Mouse (Mus musculus) cerebellum, postnatal 10 days (tissue): ENCODE data around the gene Atg7.

Source experiments
- DNase-seq, 2 experiments: peaks; one replicate each; pipeline ENCODE4 v3.0.0; 2021; ENCODE audit warnings: mixed read lengths in 2 of 2

Atg7 gene

GRCm38 (mm10) chr6:114642601-114643528 lies at the start of gene Atg7:
TSS of gene Atg7 (plus strand) at chr6:114643097.
- DNase-seq = peak; percentile 97

GRCm38 (mm10) chr6:114614076-114614475 lies 28.8 kb upstream of the Atg7 start:
- peak; percentile 71 to 78 for DNase-seq

- peak; percentile 30 for DNase-seq
These were observed 9.0 kb upstream of the Atg7 start for GRCm38 (mm10) chr6:114633886-114634285.

DNA sequence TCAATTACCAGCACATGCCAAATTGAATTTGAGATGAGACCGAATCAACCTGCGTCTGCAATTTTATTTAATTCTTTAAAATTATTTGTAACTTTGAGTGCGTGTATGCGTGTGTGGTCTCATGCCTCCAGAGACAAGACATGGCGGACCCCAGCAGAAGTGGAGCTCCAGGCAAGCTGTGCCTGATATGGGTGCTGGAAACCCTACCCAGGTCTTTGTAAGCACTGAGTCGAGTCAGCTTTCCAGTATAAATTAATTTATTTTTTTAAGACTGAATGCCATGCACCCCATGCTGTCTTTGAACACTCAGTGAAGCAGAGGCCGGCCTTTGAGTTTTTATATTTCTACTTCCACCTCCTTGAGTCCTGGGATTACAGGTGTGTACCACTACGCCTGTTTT lies 819 bp downstream of the Atg7 start:
- peak in 1 of 2 experiments; percentile 14 for DNase-seq

GRCm38 (mm10) chr6:114644531-114644930 lies 1.6 kb downstream of the Atg7 start:
- no peak for DNase-seq

GRCm38 (mm10) chr6:114646201-114646600 lies 3.3 kb downstream of the Atg7 start:
- DNase-seq = no peak

DNA sequence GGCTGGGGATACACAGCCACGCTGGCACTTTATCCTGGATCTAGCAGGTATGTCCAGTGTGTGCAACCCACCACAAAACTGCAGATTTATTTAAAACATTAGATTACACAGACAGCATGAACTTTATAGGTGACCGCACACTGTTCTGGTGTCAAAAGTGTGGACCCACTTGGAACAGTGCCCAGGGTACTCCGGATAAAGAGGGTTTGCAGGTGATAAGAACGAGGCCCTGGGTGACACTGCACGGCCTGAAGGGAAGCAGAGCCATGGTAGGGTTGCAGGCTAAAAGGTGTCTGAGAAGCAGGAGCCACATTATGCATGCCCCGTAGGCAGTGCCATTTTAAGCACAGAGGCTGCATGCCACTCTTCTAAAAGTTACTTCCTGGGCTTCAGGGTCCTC lies 4.1 kb downstream of the Atg7 start:
- no peak for DNase-seq

DNA sequence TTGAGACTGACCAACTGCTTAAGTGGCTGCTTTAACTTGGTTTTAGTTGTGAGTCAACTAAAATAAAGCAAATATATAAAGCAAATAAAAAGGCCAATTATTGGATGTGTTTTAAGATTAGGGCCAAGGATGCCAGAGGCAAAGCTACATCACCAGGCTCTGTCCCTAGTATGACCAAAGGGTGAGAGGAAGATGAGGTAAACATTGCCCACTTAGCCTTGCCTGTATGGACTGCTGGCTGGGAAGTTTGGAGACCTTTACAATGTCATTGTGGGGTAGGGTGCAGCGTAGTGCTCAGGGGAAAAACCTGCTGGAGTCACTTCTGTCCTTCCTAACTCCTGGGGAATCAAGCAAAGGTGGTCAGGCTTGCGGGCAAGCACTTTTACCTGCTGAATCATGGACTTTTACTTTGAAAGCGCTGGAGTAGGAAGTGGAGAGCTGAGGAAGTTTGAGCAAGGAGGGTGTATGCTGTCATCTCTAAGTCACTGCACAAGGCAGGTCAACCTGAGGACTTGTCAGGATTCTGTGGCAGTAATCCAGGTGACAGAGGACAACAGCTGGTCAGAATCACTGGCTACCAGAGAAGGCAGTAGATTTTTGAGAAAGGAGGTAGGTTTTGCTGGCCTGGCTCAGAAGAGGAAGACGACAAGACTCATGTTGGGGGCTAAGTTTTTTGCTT lies 5.6 kb downstream of the Atg7 start:
- DNase-seq = no peak

DNA sequence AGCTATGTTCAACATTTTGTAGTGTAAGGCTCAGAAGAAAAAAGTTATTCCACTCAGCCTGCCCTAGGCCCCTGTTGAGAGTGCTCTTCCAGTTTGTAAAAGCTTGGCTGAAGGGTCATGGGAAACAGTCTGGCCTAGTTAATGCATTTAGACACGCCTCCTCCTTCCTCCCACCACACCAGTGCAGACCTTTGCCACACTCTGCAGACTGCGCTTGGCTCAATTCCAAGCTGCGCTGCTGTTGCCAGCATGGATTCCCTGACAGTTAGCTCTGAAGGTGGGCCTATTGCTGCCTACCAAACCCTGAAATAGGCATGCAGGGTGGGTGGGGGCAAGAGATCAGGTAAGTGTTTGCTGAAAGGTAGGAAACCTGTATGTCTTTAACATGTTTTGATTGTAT lies 9.3 kb downstream of the Atg7 start:
- peak; percentile 46 to 59 for DNase-seq

- no peak for DNase-seq
These were observed 14.1 kb downstream of the Atg7 start for GRCm38 (mm10) chr6:114656826-114657600.

GRCm38 (mm10) chr6:114657807-114658206 lies 14.9 kb downstream of the Atg7 start:
- DNase-seq = no peak

DNA sequence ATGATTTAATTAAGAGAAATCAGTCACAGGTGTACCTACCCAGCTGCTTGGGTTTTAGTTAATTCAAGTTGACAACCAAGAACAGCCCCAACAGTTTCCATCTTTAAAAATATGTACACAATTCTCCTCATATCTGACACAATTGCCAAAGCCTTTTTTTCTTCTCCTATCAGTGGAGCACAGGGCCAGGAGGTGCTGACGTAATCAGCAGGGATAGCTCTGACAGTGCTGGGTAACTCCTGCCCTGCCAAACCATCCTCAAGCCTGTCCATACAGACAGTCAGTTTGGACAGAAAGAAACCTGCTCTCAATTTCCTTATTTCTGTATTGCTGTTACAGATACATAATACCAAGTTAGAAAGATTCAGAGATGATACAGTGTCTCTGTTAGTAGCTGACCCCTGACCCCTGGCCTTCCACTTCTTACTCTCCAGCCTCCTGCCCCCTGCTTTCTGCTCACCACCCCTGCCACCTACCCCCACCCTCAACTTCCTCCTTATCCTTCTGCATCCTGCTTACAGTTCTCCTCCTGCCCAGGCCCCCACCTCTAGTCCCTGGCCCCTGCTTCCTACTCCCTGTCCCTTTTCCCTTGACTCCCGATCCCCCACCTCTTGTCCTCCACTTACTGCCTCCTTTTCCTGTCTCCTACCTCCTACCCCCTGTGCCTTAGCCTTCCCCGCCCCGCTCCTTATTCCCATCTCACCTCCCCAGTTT lies 16.5 kb downstream of the Atg7 start:
- no peak for DNase-seq

DNA sequence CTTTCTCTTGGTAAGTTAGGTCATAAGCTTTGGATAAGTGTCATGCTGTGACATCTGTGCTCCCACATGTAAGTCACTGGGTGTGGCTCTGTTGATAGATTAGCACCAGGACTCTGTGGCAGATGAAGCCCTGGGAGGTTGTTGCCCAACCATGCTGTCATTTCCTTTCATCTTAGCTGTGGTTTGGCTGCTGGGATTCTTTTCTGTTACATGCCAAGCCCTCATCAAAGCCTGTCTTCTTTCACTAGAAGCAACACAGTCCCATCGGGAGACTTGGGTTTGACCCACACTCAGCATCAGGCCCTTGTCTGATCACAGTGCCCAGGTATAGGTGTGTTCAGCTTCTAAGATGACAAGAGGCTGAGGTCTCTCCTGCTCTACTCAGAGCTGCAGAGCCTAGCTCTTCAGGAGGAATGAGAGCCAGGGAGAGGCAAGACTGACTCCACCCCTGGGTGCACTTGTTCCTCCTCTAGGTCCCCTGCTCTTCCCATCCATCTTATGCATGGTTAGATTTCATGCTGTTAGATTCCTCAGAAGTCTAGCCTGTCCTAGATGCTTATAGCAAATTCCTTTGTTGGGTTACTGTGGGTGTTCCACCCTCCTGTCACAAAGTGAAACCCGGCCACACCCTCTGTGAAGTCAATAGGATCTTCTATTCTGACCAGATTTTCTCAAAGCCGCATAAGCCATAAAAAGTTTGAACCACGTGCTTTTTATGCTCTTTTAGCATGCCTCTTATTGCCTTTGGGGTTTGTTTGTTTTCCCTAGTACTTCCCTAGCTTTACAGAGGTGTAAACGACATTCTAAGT lies 17.3 kb downstream of the Atg7 start:
- no peak for DNase-seq

DNA sequence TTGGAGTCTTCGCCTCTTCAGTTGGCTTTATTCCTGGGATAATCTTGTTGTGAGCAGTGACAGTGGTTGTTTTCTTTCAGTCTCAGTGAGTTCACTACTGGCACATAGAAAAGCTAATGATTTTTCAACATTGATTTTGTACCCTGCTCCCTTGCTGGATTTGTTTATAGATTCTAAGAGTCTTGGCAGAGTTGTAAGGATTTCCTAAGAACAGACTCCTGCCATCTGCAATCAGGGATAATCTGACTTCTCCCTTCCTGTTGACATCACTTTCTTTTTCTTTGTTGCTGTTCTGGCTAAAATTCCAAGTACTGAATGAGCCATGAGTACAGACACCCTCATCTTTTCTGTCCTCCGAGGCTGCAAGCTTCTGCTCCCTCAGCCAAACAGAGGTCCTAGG lies 20.8 kb downstream of the Atg7 start:
- no peak for DNase-seq

- no peak for DNase-seq
These were observed 21.8 kb downstream of the Atg7 start for GRCm38 (mm10) chr6:114664716-114665115.

GRCm38 (mm10) chr6:114667518-114667917 lies 24.6 kb downstream of the Atg7 start:
- DNase-seq = no peak

- no peak for DNase-seq
These were observed 31.9 kb downstream of the Atg7 start for GRCm38 (mm10) chr6:114674771-114675170.

DNA sequence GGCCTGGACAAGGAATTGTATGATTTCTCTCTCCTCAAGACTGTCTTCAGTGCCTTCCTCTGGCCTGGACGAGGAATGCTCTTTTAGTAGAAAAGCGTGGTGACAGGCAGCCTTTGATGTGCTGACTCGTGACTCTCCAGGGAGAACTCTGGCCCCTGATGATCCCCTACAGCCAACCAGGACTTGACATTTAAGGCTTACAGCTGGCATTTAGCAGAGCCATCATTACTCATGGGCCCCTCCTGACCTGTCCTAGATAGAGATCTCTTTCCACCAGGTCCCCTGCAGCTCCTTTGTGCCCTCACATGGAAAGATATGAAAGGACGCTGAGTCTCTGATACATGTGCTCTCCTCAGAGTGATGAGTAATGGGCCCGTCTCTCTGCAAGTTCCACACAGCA lies 33.2 kb downstream of the Atg7 start:
- no peak for DNase-seq

DNA sequence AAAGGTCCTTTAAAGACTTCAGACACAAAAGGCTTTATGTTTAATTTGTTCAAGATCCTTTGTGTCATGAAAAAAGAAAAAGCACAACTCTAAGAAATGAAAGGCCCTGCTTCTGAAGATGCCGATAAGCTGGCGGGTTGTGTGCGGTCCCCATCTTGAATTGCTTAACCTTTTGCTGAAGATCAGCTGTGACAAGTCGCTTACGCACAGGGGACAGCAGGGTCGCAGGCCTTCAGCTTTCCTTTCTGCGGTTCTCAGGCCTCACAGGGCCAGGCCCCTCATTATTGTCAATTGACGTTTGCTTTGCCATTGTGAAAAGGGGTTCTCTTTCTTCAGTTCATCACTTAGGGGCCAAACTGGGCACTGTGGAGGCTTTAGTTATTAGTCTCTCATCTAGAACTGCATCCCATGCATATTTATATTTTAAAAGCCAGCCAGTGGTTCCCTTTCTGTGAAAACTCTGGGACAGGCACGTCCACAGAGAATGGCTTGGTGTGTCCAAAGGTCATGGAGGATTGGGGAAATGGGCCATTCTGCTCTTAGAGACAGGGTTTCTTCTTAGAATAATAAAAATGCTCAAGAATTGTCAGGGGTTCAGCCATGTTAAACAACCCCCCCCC lies 39.3 kb downstream of the Atg7 start:
- no peak for DNase-seq

DNA sequence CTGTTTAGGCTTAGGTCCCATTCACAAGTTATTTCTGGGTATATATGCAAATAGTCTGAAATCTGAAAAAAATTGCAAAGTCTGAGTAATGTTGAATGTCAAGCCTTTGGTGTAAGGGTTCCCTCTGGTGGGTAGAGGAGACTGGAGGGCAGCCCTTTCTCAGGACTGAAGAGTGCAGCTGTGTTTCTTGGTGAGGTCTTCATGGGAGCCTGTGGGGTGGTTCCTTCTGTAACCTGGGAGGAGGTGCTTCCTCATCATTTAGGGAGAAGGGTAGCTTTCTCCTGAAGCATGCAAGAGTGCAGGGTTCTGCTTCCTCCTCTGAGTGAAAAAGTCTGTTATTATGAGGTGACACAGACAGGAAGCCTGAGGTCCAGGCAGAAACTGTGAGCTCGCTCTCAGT lies 40.8 kb downstream of the Atg7 start:
- DNase-seq = no peak

DNA sequence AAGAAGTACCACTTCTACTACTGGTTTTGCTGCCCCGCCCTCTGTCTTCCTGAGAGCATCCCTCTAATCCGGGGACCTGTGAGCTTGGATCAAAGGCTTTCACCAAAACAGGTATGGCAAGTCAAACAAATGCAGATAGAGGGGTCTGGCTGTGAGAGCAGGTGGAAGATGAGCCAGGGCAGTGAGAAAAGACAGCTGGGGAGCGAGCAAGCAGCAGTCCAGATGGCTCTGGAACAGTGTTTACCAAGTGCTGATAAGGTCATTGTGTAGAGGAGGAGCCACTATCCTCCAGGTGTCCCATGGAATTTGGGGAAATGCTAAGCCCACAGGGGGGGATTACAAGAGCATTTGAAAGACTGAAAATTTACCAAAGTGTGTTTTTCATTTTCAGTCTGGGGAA lies 41.5 kb downstream of the Atg7 start:
- no peak for DNase-seq
